Mouse (Mus musculus) gastrocnemius, postnatal 14 days (tissue): ENCODE measurements around the gene Vegfc. TPM values are rescaled to one million over a fixed set of nuclear protein-coding genes. Genes with fewer than 3 reads are reported as not detected.

ENCODE experiments used
- DNase-seq: peaks from one replicate; pipeline ENCODE4 v3.0.0; 2021; ENCODE audit warnings: mixed read lengths
- intact Hi-C: fragments of 180-260 bp; cut with DNase I; formaldehyde crosslinking; loops from one replicate; pipeline ENCODE4 v1.15.1; 2025; ENCODE audit warnings: low total_unique reads
- long read RNA-seq, 2 experiments: library from polyadenylated mRNA; stranded (forward); transcript quantifications; one replicate each; pipeline ENCODE4 v2.0.0; 2021
- total RNA-seq, 2 experiments: library from RNA; stranded (reverse); gene quantifications; 2 replicates each; pipeline ENCODE4 v1.2.3; 2021

Vegfc gene
- total RNA-seq: 1 to 10 TPM; 2.1 to 3.2 TPM
- long read RNA-seq, experiment 1, partial matches to known transcripts: 0 of 4 reads
- long read RNA-seq, experiment 1, other reads (novel, unspliced or antisense): 0 of 4 reads
- long read RNA-seq, experiment 2, partial matches to known transcripts: 1 of 3 reads
- long read RNA-seq, experiment 2, other reads (novel, unspliced or antisense): 0 of 3 reads

- peak; percentile 51 for DNase-seq
- intact Hi-C loops: no loop called here
Measured at GRCm38 (mm10) chr8:54077271-54078120, at the start of gene Vegfc. Gene Vegfc, plus strand, starts transcription at chr8:54077606.

GRCm38 (mm10) chr8:54034584-54034983, 42.8 kb upstream of the Vegfc start:
- no peak for DNase-seq
- intact Hi-C loops: no loop called here

- no peak for DNase-seq
- intact Hi-C loops: no loop called here
Measured at GRCm38 (mm10) chr8:54042601-54043000, 34.8 kb upstream of the Vegfc start.

GRCm38 (mm10) chr8:54043468-54043867, 33.9 kb upstream of the Vegfc start:
- no peak for DNase-seq
- intact Hi-C loops: no loop called here

- no peak for DNase-seq
- intact Hi-C loops: no loop called here
Measured at GRCm38 (mm10) chr8:54053210-54053609, 24.2 kb upstream of the Vegfc start.

GRCm38 (mm10) chr8:54065492-54065891, 11.9 kb upstream of the Vegfc start:
- DNase-seq: no peak
- intact Hi-C loops: no loop called here

- DNase-seq: no peak
- intact Hi-C loops: no loop called here
Measured at GRCm38 (mm10) chr8:54076301-54076700, 1.1 kb upstream of the Vegfc start.

- no peak for DNase-seq
- intact Hi-C loops: no loop called here
Measured at GRCm38 (mm10) chr8:54076791-54077270, 575 bp upstream of the Vegfc start.

GRCm38 (mm10) chr8:54078121-54078440, 675 bp downstream of the Vegfc start:
- no peak for DNase-seq
- intact Hi-C loops: no loop called here

GRCm38 (mm10) chr8:54079001-54079400, 1.6 kb downstream of the Vegfc start:
- no peak for DNase-seq
- intact Hi-C loops: no loop called here

- intact Hi-C loops: no loop called here
Measured at GRCm38 (mm10) chr8:54079601-54080000, 2.2 kb downstream of the Vegfc start.

GRCm38 (mm10) chr8:54085896-54086295, 8.5 kb downstream of the Vegfc start:
- DNase-seq: no peak
- intact Hi-C loops: no loop called here

More at GRCm38 (mm10) chr8:54079601-54080000, 2.2 kb downstream of the Vegfc start:
- no peak for DNase-seq

GRCm38 (mm10) chr8:54087114-54087513, 9.7 kb downstream of the Vegfc start:
- DNase-seq: no peak
- intact Hi-C loops: no loop called here

GRCm38 (mm10) chr8:54089204-54089603, 11.8 kb downstream of the Vegfc start:
- DNase-seq: no peak
- intact Hi-C loops: no loop called here

GRCm38 (mm10) chr8:54089901-54090300, 12.5 kb downstream of the Vegfc start:
- DNase-seq: no peak
- intact Hi-C loops: no loop called here

GRCm38 (mm10) chr8:54100058-54100457, 22.7 kb downstream of the Vegfc start:
- intact Hi-C loops: no loop called here
- DNase-seq: no peak

GRCm38 (mm10) chr8:54114581-54114980, 37.2 kb downstream of the Vegfc start:
- intact Hi-C loops: no loop called here
- no peak for DNase-seq

GRCm38 (mm10) chr8:54120115-54120514, 42.7 kb downstream of the Vegfc start:
- intact Hi-C loops: no loop called here
- no peak for DNase-seq

- intact Hi-C loops: no loop called here
- DNase-seq: no peak
Measured at GRCm38 (mm10) chr8:54121942-54122341, 44.5 kb downstream of the Vegfc start.

GRCm38 (mm10) chr8:54122345-54122744, 44.9 kb downstream of the Vegfc start:
- DNase-seq: no peak
- intact Hi-C loops: no loop called here

- no peak for DNase-seq
- intact Hi-C loops: no loop called here
Measured at GRCm38 (mm10) chr8:54130558-54130957, 53.2 kb downstream of the Vegfc start.
